Mouse (Mus musculus): Measurements from ENCODE around the gene Olfr901.

DNA sequence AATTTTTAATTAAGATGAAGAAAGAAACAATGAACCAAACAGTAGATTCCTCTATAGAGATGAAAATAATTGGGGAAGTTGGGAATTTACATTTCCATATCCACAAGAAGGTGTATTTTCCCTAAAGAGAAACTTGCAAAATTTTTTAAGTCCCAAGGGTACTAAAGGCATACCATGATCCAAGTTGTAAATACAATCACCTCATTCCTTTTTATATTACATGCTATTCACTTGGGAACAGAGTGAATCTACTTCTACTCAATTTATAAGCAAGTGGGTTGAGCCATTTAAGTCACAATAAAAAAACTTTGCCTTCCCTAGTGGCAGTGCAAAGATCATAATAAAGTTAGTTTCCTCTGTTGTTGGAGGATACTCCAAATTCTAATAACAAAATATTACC lies 33.6 kb downstream of the Olfr901 start, which contains the start of gene Olfr904:
- TF ChIP-seq CTCF (IDR thresholded peaks at IDR 0.05; ENCODE audit: low read depth) (no peak), EP300 (IDR thresholded peaks at IDR 0.05; ENCODE audit: low read depth) (no peak)

All from liver, embryonic 14.5 days (tissue).